Mouse (Mus musculus) liver, embryonic 15.5 days (tissue): ENCODE measurements around the gene Abcc10. TPM values are rescaled to one million over a fixed set of nuclear protein-coding genes. Genes with fewer than 3 reads are reported as not detected.

Experiments
- ATAC-seq: fragments of 200-750 bp; cut with Nextera tagmentation; 2 replicates; pipeline ENCODE4 v1.8.0; 2017; ENCODE audit warnings: moderate number of reproducible peaks, mild to moderate bottlenecking, moderate library complexity; ENCODE audit not compliant: insufficient read depth
- H3K27ac ChIP-seq: fragments of 300-500 bp; sonication (generic); replicated peaks from 2 replicates; pipeline ENCODE4 v1.5.1; 2015; ENCODE audit warnings: mild to moderate bottlenecking, inconsistent platforms
- H3K27me3 ChIP-seq: fragments of 300-500 bp; sonication (generic); 2 replicates; pipeline ENCODE4 v1.6.1; 2015; ENCODE audit warnings: mild to moderate bottlenecking, inconsistent platforms
- H3K36me3 ChIP-seq: fragments of 300-500 bp; sonication (generic); replicated peaks from 2 replicates; pipeline ENCODE4 v1.6.1; 2015; ENCODE audit warnings: moderate library complexity, mild to moderate bottlenecking, inconsistent platforms
- H3K4me1 ChIP-seq: fragments of 300-500 bp; sonication (generic); replicated peaks from 2 replicates; pipeline ENCODE4 v1.6.1; 2015; ENCODE audit warnings: inconsistent platforms
- H3K4me2 ChIP-seq: fragments of 300-500 bp; sonication (generic); 2 replicates; pipeline ENCODE4 v1.6.1; 2015; ENCODE audit warnings: moderate library complexity, mild to moderate bottlenecking, inconsistent platforms
- H3K4me3 ChIP-seq: fragments of 300-500 bp; sonication (generic); replicated peaks from 2 replicates; pipeline ENCODE4 v1.5.1; 2015; ENCODE audit warnings: mild to moderate bottlenecking, inconsistent platforms
- H3K9ac ChIP-seq: fragments of 300-500 bp; sonication (generic); 2 replicates; pipeline ENCODE4 v1.6.1; 2015; ENCODE audit warnings: moderate library complexity, mild to moderate bottlenecking, inconsistent platforms
- H3K9me3 ChIP-seq: fragments of 300-500 bp; sonication (generic); replicated peaks from 2 replicates; pipeline ENCODE4 v1.6.1; 2016; ENCODE audit warnings: inconsistent platforms
- WGBS: fragments of 180-500 bp; shearing (Covaris S2); methylation state at CpG from one replicate; pipeline ENCODE4 v1.1.7; 2015; ENCODE audit warnings: mixed read lengths; ENCODE audit not compliant: insufficient replicate concordance; 5-methylcytosine and 5-hydroxymethylcytosine counted together
- polyA plus RNA-seq: library from polyadenylated mRNA; unstranded; fragments of >200 nt; fragmentation: Nextera tagmentation; extraction: Ambion mirVana; gene quantifications from 2 replicates; pipeline ENCODE4 v1.2.1, GENCODE M21; 2015

The Abcc10 gene
- polyA plus RNA-seq, 1 experiment from 2014 or later: 1.8 TPM

DNA sequence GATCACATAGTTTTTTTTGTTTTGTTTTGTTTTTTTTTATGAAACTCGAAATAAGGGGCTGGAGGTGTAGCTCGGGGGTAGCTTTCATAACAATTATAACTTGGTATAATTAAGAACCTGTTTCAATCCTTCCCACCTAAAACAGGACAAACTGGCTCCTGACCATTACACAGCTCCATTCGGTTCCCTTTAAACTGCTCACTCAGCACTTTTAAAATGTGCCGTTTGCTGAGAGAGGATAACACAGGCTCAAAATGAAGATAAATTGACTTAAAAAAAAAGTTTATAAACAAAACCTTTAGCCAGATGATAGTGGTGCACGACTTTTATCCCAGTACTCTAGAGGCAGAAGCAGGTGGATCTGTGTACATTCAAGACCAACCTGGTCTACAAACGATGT, 42.7 kb downstream of the Abcc10 start:
- WGBS: 47% methylated on average over 6 of the region's 6 CpGs
- H3K4me2 ChIP-seq: no peak overlapping the region
- H3K9me3 ChIP-seq: no peaks in the 10 kb centered on the region

DNA sequence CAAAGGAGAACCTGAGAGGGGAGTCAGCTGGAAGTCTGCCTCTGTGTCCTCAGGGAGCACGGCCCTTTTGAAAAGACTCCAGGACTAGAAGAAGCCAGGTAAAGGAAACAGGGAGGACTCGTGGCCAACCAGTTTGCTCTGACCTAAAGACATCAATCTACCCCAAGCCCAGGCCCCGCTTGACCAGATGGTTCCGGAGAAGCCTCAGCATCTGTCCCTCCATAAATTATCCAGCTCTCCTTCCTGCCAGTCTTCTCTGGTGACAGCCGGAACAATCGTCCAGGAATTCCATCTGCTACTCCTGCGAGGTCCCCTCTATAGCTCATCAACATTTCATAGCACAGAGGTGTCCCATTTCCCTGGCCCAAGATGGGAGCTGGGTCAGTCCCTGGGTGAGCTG, 43.5 kb downstream of the Abcc10 start:
- Histone ChIP-seq H3K4me1 (peaks cover 20% of the 10 kb centered on the region), H3K9me3 (no peaks in the 10 kb centered on the region), H3K9ac (no peak overlapping the region), H3K4me2 (no peak overlapping the region), H3K27me3 (peaks cover 16% of the 10 kb centered on the region), H3K36me3 (peaks cover 12% of the 10 kb centered on the region), H3K4me3 (no peak overlapping the region), H3K27ac (no peak overlapping the region)
- 46% methylated on average over 7 of the region's 7 CpGs for WGBS
- ATAC-seq: no peak

More for the DNA sequence above, 42.7 kb downstream of the Abcc10 start:
- no peak overlapping the region for H3K9ac ChIP-seq
- H3K36me3 ChIP-seq: peaks cover 5% of the 10 kb centered on the region; the same call in 1 of the 2 replicates
- no peak for ATAC-seq
- H3K4me3 ChIP-seq: no peak overlapping the region
- H3K27ac ChIP-seq: no peak overlapping the region
- peaks cover 16% of the 10 kb centered on the region for H3K27me3 ChIP-seq
- peaks cover 20% of the 10 kb centered on the region for H3K4me1 ChIP-seq

DNA sequence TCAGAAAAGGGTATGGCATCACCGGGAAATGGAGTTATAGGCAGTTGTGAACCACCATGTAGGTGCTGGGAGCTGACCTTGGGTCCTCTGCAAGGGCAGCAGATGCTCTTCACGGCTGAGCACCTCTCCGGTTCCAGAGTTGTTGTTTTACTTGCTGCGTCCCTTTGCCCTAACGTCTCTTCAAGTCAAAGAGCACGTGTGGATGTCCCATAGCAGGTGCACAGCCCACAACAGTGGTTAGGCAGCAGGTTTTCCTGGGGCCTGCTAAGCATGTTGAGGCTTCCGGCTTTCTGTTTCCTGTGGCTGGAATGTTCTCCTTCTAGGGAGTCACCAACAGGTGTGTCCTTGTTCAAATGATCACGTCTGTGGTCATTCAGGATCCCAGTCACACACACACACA, 44.2 kb downstream of the Abcc10 start:
- no peak overlapping the region for H3K27ac ChIP-seq
- H3K27me3 ChIP-seq: peaks cover 9% of the 10 kb centered on the region
- no peak for ATAC-seq

GRCm38 (mm10) chr17:46283140-46283539, 45.0 kb downstream of the Abcc10 start:
- peak; percentile 20; the same call in 1 of the 2 replicates for ATAC-seq
- peaks cover 27% of the 10 kb centered on the region for H3K36me3 ChIP-seq
- H3K4me3 ChIP-seq: peak overlapping the region; percentile 80
- H3K4me1 ChIP-seq: peaks cover 20% of the 10 kb centered on the region
- 23% methylated on average over 9 of the region's 9 CpGs for WGBS
- H3K27me3 ChIP-seq: peaks cover 8% of the 10 kb centered on the region
- peak overlapping the region; percentile 95 for H3K4me2 ChIP-seq
- H3K9me3 ChIP-seq: no peaks in the 10 kb centered on the region
- no peak overlapping the region for H3K27ac ChIP-seq
- peak overlapping the region; percentile 30; the same call in 1 of the 2 replicates for H3K9ac ChIP-seq

More for the DNA sequence above, 44.2 kb downstream of the Abcc10 start:
- Histone ChIP-seq H3K9me3 (no peaks in the 10 kb centered on the region), H3K4me2 (no peak overlapping the region), H3K4me3 (no peak overlapping the region), H3K9ac (no peak overlapping the region), H3K36me3 (peaks cover 20% of the 10 kb centered on the region), H3K4me1 (peaks cover 20% of the 10 kb centered on the region)
- 65% methylated on average over 8 of the region's 8 CpGs for WGBS

GRCm38 (mm10) chr17:46282483-46283123, 45.5 kb downstream of the Abcc10 start, which contains the start of gene Tjap1:
Gene Tjap1, minus strand, starts transcription at chr17:46283026.
- peak within 1 kb of the TSS; percentile 77 for H3K27ac ChIP-seq
- H3K9ac ChIP-seq: peak within 1 kb of the TSS; percentile 81
- WGBS: under 1% methylated on average over 37 of the region's 37 CpGs
- peaks cover 20% of the 10 kb centered on the region for H3K4me1 ChIP-seq
- peak; percentile 91 for ATAC-seq
- H3K4me2 ChIP-seq: peak within 1 kb of the TSS; percentile 95
- H3K27me3 ChIP-seq: peaks cover 8% of the 10 kb centered on the region
- H3K4me3 ChIP-seq: peak within 1 kb of the TSS; percentile 80
- H3K9me3 ChIP-seq: no peaks in the 10 kb centered on the region
- H3K36me3 ChIP-seq: peaks cover 30% of the 10 kb centered on the region

- no peak overlapping the region for H3K27ac ChIP-seq
- 90% methylated on average over 12 of the region's 12 CpGs for WGBS
Observed at GRCm38 (mm10) chr17:46278011-46278765, 50.0 kb downstream of the Abcc10 start.

GRCm38 (mm10) chr17:46277586-46277985, 50.6 kb downstream of the Abcc10 start:
- peaks cover 17% of the 10 kb centered on the region for H3K4me1 ChIP-seq
- WGBS: 74% methylated on average over 4 of the region's 4 CpGs
- peaks cover 45% of the 10 kb centered on the region for H3K36me3 ChIP-seq
- no peaks in the 10 kb centered on the region for H3K27me3 ChIP-seq
- H3K9ac ChIP-seq: no peak overlapping the region
- no peak overlapping the region for H3K4me3 ChIP-seq
- H3K4me2 ChIP-seq: no peak overlapping the region
- H3K27ac ChIP-seq: no peak overlapping the region
- H3K9me3 ChIP-seq: no peaks in the 10 kb centered on the region
- ATAC-seq: no peak

More at GRCm38 (mm10) chr17:46278011-46278765, 50.0 kb downstream of the Abcc10 start:
- no peaks in the 10 kb centered on the region for H3K9me3 ChIP-seq
- H3K9ac ChIP-seq: no peak overlapping the region
- H3K4me3 ChIP-seq: no peak overlapping the region
- ATAC-seq: no peak
- peaks cover 20% of the 10 kb centered on the region for H3K4me1 ChIP-seq
- peaks cover 45% of the 10 kb centered on the region for H3K36me3 ChIP-seq
- no peaks in the 10 kb centered on the region for H3K27me3 ChIP-seq
- H3K4me2 ChIP-seq: no peak overlapping the region

GRCm38 (mm10) chr17:46275506-46275905, 52.6 kb downstream of the Abcc10 start:
- H3K4me3 ChIP-seq: no peak overlapping the region
- H3K9me3 ChIP-seq: no peaks in the 10 kb centered on the region
- H3K4me1 ChIP-seq: peaks cover 3% of the 10 kb centered on the region; the same call in 1 of the 2 replicates
- no peak for ATAC-seq
- WGBS: 63% methylated on average over 10 of the region's 10 CpGs
- H3K4me2 ChIP-seq: no peak overlapping the region
- H3K36me3 ChIP-seq: peaks cover 57% of the 10 kb centered on the region
- no peak overlapping the region for H3K9ac ChIP-seq
- H3K27ac ChIP-seq: no peak overlapping the region
- H3K27me3 ChIP-seq: no peaks in the 10 kb centered on the region

DNA sequence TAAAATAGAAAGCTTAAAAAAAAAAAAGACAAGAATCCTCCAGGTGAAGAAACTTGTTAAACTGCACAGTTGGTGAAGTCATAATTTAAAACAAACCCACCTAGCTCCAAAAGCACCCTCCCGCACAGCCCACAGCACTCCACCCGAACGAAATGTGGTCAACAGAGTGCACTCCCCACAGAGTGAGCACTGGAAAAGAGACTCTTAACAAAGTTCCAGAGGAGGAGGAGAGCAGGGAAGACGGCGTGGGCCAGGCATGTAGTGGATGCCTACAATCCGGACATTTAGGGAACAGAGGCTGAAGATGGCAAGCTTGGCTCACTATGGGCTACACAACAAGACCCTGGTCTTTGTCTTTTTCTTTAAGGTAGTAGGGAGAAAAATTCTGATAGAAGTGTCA, 53.1 kb downstream of the Abcc10 start:
- Histone ChIP-seq H3K27me3 (no peaks in the 10 kb centered on the region), H3K4me1 (peaks cover 3% of the 10 kb centered on the region; the same call in 1 of the 2 replicates), H3K4me3 (no peak overlapping the region), H3K27ac (no peak overlapping the region), H3K36me3 (peaks cover 55% of the 10 kb centered on the region), H3K9ac (no peak overlapping the region), H3K4me2 (no peak overlapping the region), H3K9me3 (no peaks in the 10 kb centered on the region)
- 74% methylated on average over 6 of the region's 6 CpGs for WGBS
- no peak for ATAC-seq

- Histone ChIP-seq H3K36me3 (peaks cover 50% of the 10 kb centered on the region), H3K4me2 (no peak overlapping the region), H3K4me1 (0 out of 2 replicates have a peak, but pooled peaks cover 3% of the 10 kb centered on the region), H3K4me3 (no peak overlapping the region), H3K27ac (no peak overlapping the region), H3K27me3 (no peaks in the 10 kb centered on the region), H3K9ac (no peak overlapping the region), H3K9me3 (no peaks in the 10 kb centered on the region)
- WGBS: 82% methylated on average over 6 of the region's 6 CpGs
- ATAC-seq: no peak
Observed at GRCm38 (mm10) chr17:46274465-46274864, 53.7 kb downstream of the Abcc10 start.

DNA sequence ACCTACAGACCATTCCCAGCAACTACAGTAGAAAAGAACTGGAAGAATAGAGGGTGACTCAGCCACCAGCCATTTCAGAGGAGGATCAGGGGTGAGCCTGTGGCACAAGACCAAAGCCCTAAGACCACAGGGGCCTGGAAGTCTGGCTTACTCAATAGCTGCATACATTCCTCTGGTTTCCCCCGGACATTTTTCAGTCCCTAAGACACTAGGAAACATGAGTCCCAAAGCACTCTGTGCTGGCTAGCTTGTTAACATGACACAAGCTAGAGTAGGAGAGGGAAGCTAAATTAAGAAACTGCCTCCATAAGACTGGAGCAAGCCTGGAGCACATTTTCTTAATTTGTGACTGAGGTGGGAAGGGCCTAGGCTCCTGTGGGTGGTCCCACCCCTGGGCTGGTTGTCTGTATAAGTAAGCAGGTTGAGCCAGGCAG, 54.3 kb downstream of the Abcc10 start:
- Histone ChIP-seq H3K4me2 (no peak overlapping the region), H3K9me3 (no peaks in the 10 kb centered on the region), H3K36me3 (peaks cover 43% of the 10 kb centered on the region), H3K4me3 (no peak overlapping the region), H3K27ac (no peak overlapping the region), H3K4me1 (0 out of 2 replicates have a peak, but pooled peaks cover 3% of the 10 kb centered on the region), H3K9ac (no peak overlapping the region), H3K27me3 (no peaks in the 10 kb centered on the region)
- WGBS: 77% methylated on average over 1 of the region's 1 CpGs
- ATAC-seq: no peak
